22 mouse cellular contexts compared by ENCODE assay signal in the genomic region with DNA sequence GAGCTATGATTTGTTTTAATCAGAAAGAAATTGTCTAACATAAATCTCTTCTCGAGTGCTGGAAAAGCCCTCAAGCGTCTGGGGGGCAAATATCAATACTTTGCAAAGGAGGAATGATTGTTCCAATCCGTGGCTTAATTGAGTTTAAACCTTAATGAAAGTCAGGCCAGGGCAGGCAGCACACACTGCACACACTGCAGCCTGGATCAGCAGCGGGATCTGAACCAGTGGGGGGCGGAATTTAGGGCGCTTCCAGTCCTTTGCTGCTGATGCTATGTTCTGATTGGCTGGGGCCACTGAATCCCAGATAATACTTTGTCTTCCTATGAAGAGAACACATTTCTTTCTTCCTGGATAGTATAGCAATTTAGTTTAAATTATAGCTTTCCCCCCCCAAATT.
DNase-seq lines count a peak whose midpoint lies in the region; ATAC-seq lines count a peak whose summit lies in the region.
"Had no signal": no experiment of that assay in that cellular context is flagged by ENCODE, and none has a peak within 500 bp of the region (broad histone marks: within the 10 kb centered on the region; RNA-seq: fewer than 3 reads in every experiment).

No protein-coding gene starts in this region.

- H3K27ac ChIP-seq in hindbrain, embryonic 13.5 days = no peak overlapping the region; the same call in 1 of the 2 replicates
- no peak overlapping the region for H3K27ac ChIP-seq in hindbrain, embryonic 16.5 days (ENCODE audit: low read depth, low read length)
- H3K27ac ChIP-seq in limb, embryonic 10.5 days = peak overlapping the region; percentile 82
- H3K27ac ChIP-seq: embryonic facial prominence, embryonic 15.5 days; hindbrain, embryonic 15.5 days; intestine, embryonic 15.5 days; layer of hippocampus, adult 2 months; limb, embryonic 12.5 days; macrophage; stomach, postnatal 0 days had no signal

- 0 out of 2 replicates have a peak overlapping the region, but pooled peaks have one; percentile 43 for H3K9ac ChIP-seq in hindbrain, embryonic 13.5 days
- H3K9ac ChIP-seq in hindbrain, embryonic 16.5 days (ENCODE audit: low read depth, low read length) = no peak overlapping the region
- H3K9ac ChIP-seq: embryonic facial prominence, embryonic 15.5 days; hindbrain, embryonic 15.5 days; intestine, embryonic 15.5 days; limb, embryonic 12.5 days; liver, postnatal 0 days had no signal

- DNase-seq in cerebellum, adult 9-10 months = peak; percentile 48
- DNase-seq in cerebellum, adult 11 months = no peak
- DNase-seq in cerebellum, postnatal 14 days = peak; percentile 43 to 56
- peak; percentile 59 for DNase-seq in limb, embryonic 10.5 days (ENCODE audit: low spot score)
- DNase-seq in ovary, postnatal 10 days (ENCODE audit: low spot score) = no peak
- DNase-seq: adrenal gland, adult 2 months; kidney, adult 8-10 months; liver, postnatal 0 days; right cerebral cortex, postnatal 14 days; thymus, adult 2 months had no signal

- no peaks in the 10 kb centered on the region for H3K9me3 ChIP-seq in hindbrain, embryonic 13.5 days
- H3K9me3 ChIP-seq in hindbrain, embryonic 16.5 days (ENCODE audit: control insufficient read depth, low read length) = no peaks in the 10 kb centered on the region
- H3K9me3 ChIP-seq in limb, embryonic 10.5 days (replicated peaks) = no peaks in the 10 kb centered on the region
- H3K9me3 ChIP-seq: embryonic facial prominence, embryonic 15.5 days; hindbrain, embryonic 15.5 days; intestine, embryonic 15.5 days; limb, embryonic 12.5 days had no signal

- WGBS in hindbrain, embryonic 13.5 days = 37% methylated on average over 6 of the region's 6 CpGs
- 41% methylated on average over 6 of the region's 6 CpGs for WGBS in hindbrain, embryonic 16.5 days
- 28% methylated on average over 6 of the region's 6 CpGs for WGBS in limb, embryonic 10.5 days

- H3K36me3 ChIP-seq in hindbrain, embryonic 13.5 days = no peaks in the 10 kb centered on the region
- no peaks in the 10 kb centered on the region for H3K36me3 ChIP-seq in hindbrain, embryonic 16.5 days (ENCODE audit: control insufficient read depth, insufficient read depth, low read length)
- no peaks in the 10 kb centered on the region for H3K36me3 ChIP-seq in limb, embryonic 10.5 days
- H3K36me3 ChIP-seq: embryonic facial prominence, embryonic 15.5 days; hindbrain, embryonic 15.5 days; intestine, embryonic 15.5 days; limb, embryonic 12.5 days had no signal

- no peak overlapping the region for H3K4me2 ChIP-seq in hindbrain, embryonic 13.5 days
- no peak overlapping the region for H3K4me2 ChIP-seq in hindbrain, embryonic 16.5 days (ENCODE audit: low read length)
- H3K4me2 ChIP-seq: embryonic facial prominence, embryonic 15.5 days; hindbrain, embryonic 15.5 days; intestine, embryonic 15.5 days; limb, embryonic 12.5 days; liver, embryonic 11.5 days had no signal

- peaks cover 57% of the 10 kb centered on the region for H3K4me1 ChIP-seq in hindbrain, embryonic 13.5 days (replicated peaks)
- H3K4me1 ChIP-seq in hindbrain, embryonic 16.5 days (ENCODE audit: control insufficient read depth, insufficient read depth, low read depth, low read length) = peaks cover 7% of the 10 kb centered on the region
- peaks cover 85% of the 10 kb centered on the region for H3K4me1 ChIP-seq in limb, embryonic 10.5 days

- no peak for ATAC-seq in hindbrain, embryonic 13.5 days (ENCODE audit: low FRiP score)
- no peak for ATAC-seq in hindbrain, embryonic 16.5 days
- ATAC-seq: intestine, embryonic 15.5 days; liver, postnatal 0 days; lung, postnatal 0 days; Patski had no signal

- H3K27me3 ChIP-seq in hindbrain, embryonic 13.5 days = no peaks in the 10 kb centered on the region; the same call in 1 of the 2 replicates
- H3K27me3 ChIP-seq in hindbrain, embryonic 16.5 days (replicated peaks; ENCODE audit: control insufficient read depth, insufficient read depth, low read length) = no peaks in the 10 kb centered on the region; the same call in 1 of the 2 replicates
- peaks cover 11% of the 10 kb centered on the region; the same call in 1 of the 2 replicates for H3K27me3 ChIP-seq in limb, embryonic 10.5 days (ENCODE audit: low read depth, poor library complexity, severe bottlenecking)
- H3K27me3 ChIP-seq: embryonic facial prominence, embryonic 15.5 days; hindbrain, embryonic 15.5 days; intestine, embryonic 15.5 days; Patski had no signal

- H3K4me3 ChIP-seq in hindbrain, embryonic 13.5 days = no peak overlapping the region
- H3K4me3 ChIP-seq in hindbrain, embryonic 16.5 days (ENCODE audit: low read length) = no peak overlapping the region
- no peak overlapping the region for H3K4me3 ChIP-seq in limb, embryonic 10.5 days
- H3K4me3 ChIP-seq: embryonic facial prominence, embryonic 15.5 days; hindbrain, embryonic 15.5 days; intestine, embryonic 15.5 days; layer of hippocampus, adult 2 months; limb, embryonic 12.5 days had no signal

Comparison
In these comparisons a context has a peak if more than half of its experiments do, and no peak if none do; other contexts are left out.
1. DNase-seq: peak in cerebellum, adult 9-10 months (single experiment), cerebellum, postnatal 14 days (2 of 2) and limb, embryonic 10.5 days (single experiment); none in cerebellum, adult 11 months (single experiment) and ovary, postnatal 10 days (single experiment).